Mouse (Mus musculus) neural tube, embryonic 13.5 days (tissue): ENCODE data around the gene Inip. TPM values are rescaled to one million over a fixed set of nuclear protein-coding genes. Genes with fewer than 3 reads are reported as not detected.
A peak's percentile ranks its signal among the peaks of the same experiment; 100 is the strongest.

ENCODE experiments used
- ATAC-seq: fragments of 200-750 bp; cut with Nextera tagmentation; 2 replicates; pipeline ENCODE4 v1.8.0; 2017; ENCODE audit warnings: low read depth, mild to moderate bottlenecking, moderate TSS enrichment, moderate library complexity
- H3K27ac ChIP-seq: fragments of 300-500 bp; sonication (generic); replicated peaks from 2 replicates; pipeline ENCODE4 v1.5.1; 2015; ENCODE audit warnings: moderate library complexity, mild to moderate bottlenecking, inconsistent platforms
- H3K27me3 ChIP-seq: fragments of 300-500 bp; sonication (generic); 2 replicates; pipeline ENCODE4 v1.6.1; 2015; ENCODE audit warnings: mild to moderate bottlenecking, inconsistent platforms
- H3K36me3 ChIP-seq: fragments of 300-500 bp; sonication (generic); 2 replicates; pipeline ENCODE4 v1.6.1; 2015; ENCODE audit warnings: mild to moderate bottlenecking, inconsistent platforms
- H3K4me1 ChIP-seq: fragments of 300-500 bp; sonication (generic); replicated peaks from 2 replicates; pipeline ENCODE4 v1.6.1; 2015; ENCODE audit warnings: inconsistent platforms
- H3K4me2 ChIP-seq: fragments of 300-500 bp; sonication (generic); 2 replicates; pipeline ENCODE4 v1.6.1; 2015; ENCODE audit warnings: inconsistent platforms, mild to moderate bottlenecking, moderate library complexity
- H3K4me3 ChIP-seq: fragments of 300-500 bp; sonication (generic); 2 replicates; pipeline ENCODE4 v1.5.1; 2015; ENCODE audit warnings: mild to moderate bottlenecking, inconsistent platforms
- H3K9ac ChIP-seq: fragments of 300-500 bp; sonication (generic); 2 replicates; pipeline ENCODE4 v1.6.1; 2015; ENCODE audit warnings: moderate library complexity, mild to moderate bottlenecking, inconsistent platforms
- H3K9me3 ChIP-seq: fragments of 300-500 bp; sonication (generic); 2 replicates; pipeline ENCODE4 v1.6.1; 2016; ENCODE audit warnings: inconsistent platforms
- WGBS: fragments of 180-500 bp; shearing (Covaris S2); methylation state at CpG from one replicate; pipeline ENCODE4 v1.1.7; 2015; 5-methylcytosine and 5-hydroxymethylcytosine counted together
- polyA plus RNA-seq: library from polyadenylated mRNA; unstranded; fragments of >200 nt; fragmentation: Nextera tagmentation; extraction: Ambion mirVana; gene quantifications from 2 replicates; pipeline ENCODE4 v1.2.1, GENCODE M21; 2015

The Inip gene
- polyA plus RNA-seq, 1 experiment from 2014 or later = 60.3 TPM

GRCm38 (mm10) chr4:59823470-59823869, 22.1 kb upstream of the Inip start:
- Histone ChIP-seq H3K4me3 (no peak overlapping the region), H3K27ac (no peak overlapping the region), H3K9me3 (no peaks in the 10 kb centered on the region), H3K27me3 (no peaks in the 10 kb centered on the region), H3K4me2 (no peak overlapping the region), H3K36me3 (no peaks in the 10 kb centered on the region), H3K9ac (no peak overlapping the region), H3K4me1 (peaks cover 29% of the 10 kb centered on the region)
- no peak for ATAC-seq
- WGBS = 64% methylated on average over 7 of the region's 7 CpGs

- Histone ChIP-seq H3K9me3 (no peaks in the 10 kb centered on the region), H3K27me3 (no peaks in the 10 kb centered on the region), H3K4me2 (no peak overlapping the region), H3K4me1 (peaks cover 40% of the 10 kb centered on the region), H3K36me3 (no peaks in the 10 kb centered on the region), H3K9ac (no peak overlapping the region), H3K4me3 (no peak overlapping the region), H3K27ac (no peak overlapping the region)
- WGBS = 90% methylated on average over 4 of the region's 4 CpGs
- no peak for ATAC-seq
Observed at GRCm38 (mm10) chr4:59822119-59822518, 20.7 kb upstream of the Inip start.

- 98% methylated on average over 1 of the region's 1 CpGs for WGBS
- no peak for ATAC-seq
- no peak overlapping the region for H3K27ac ChIP-seq
- no peak overlapping the region for H3K4me3 ChIP-seq
- H3K4me2 ChIP-seq = no peak overlapping the region
- no peaks in the 10 kb centered on the region for H3K27me3 ChIP-seq
- peaks cover 40% of the 10 kb centered on the region for H3K4me1 ChIP-seq
- H3K9me3 ChIP-seq = no peaks in the 10 kb centered on the region
- H3K9ac ChIP-seq = no peak overlapping the region
- no peaks in the 10 kb centered on the region for H3K36me3 ChIP-seq
Observed at GRCm38 (mm10) chr4:59821516-59821915, 20.1 kb upstream of the Inip start.

- peak; percentile 92 for ATAC-seq
- no peak overlapping the region for H3K4me3 ChIP-seq
- H3K27me3 ChIP-seq = no peaks in the 10 kb centered on the region
- H3K36me3 ChIP-seq = no peaks in the 10 kb centered on the region
- H3K4me2 ChIP-seq = peak overlapping the region; percentile 11; the same call in 1 of the 2 replicates
- H3K27ac ChIP-seq = peak overlapping the region; percentile 78
- 11% methylated on average over 12 of the region's 12 CpGs for WGBS
- peaks cover 44% of the 10 kb centered on the region for H3K4me1 ChIP-seq
- no peak overlapping the region for H3K9ac ChIP-seq
- H3K9me3 ChIP-seq = no peaks in the 10 kb centered on the region
Observed at GRCm38 (mm10) chr4:59819477-59820022, 18.2 kb upstream of the Inip start.

- H3K27me3 ChIP-seq = no peaks in the 10 kb centered on the region
- ATAC-seq = peak; percentile 73
- WGBS = 38% methylated on average over 7 of the region's 7 CpGs
- H3K27ac ChIP-seq = peak overlapping the region; percentile 78
- no peaks in the 10 kb centered on the region for H3K9me3 ChIP-seq
- H3K4me2 ChIP-seq = peak overlapping the region; percentile 11; the same call in 1 of the 2 replicates
- H3K9ac ChIP-seq = no peak overlapping the region
- no peaks in the 10 kb centered on the region for H3K36me3 ChIP-seq
- peaks cover 44% of the 10 kb centered on the region for H3K4me1 ChIP-seq
- no peak overlapping the region for H3K4me3 ChIP-seq
Observed at GRCm38 (mm10) chr4:59819054-59819472, 17.7 kb upstream of the Inip start.

- 76% methylated on average over 10 of the region's 10 CpGs for WGBS
- H3K27ac ChIP-seq = peak overlapping the region; percentile 78
Observed at GRCm38 (mm10) chr4:59818498-59818897, 17.1 kb upstream of the Inip start.

GRCm38 (mm10) chr4:59817790-59818189, 16.4 kb upstream of the Inip start:
- H3K4me1 ChIP-seq = peaks cover 39% of the 10 kb centered on the region
- no peak overlapping the region for H3K4me2 ChIP-seq
- H3K27me3 ChIP-seq = no peaks in the 10 kb centered on the region
- peak overlapping the region; percentile 78; the same call in 1 of the 2 replicates for H3K27ac ChIP-seq
- 68% methylated on average over 5 of the region's 5 CpGs for WGBS
- no peaks in the 10 kb centered on the region for H3K36me3 ChIP-seq
- H3K4me3 ChIP-seq = no peak overlapping the region
- H3K9ac ChIP-seq = no peak overlapping the region
- ATAC-seq = no peak
- H3K9me3 ChIP-seq = no peaks in the 10 kb centered on the region

More at GRCm38 (mm10) chr4:59818498-59818897, 17.1 kb upstream of the Inip start:
- Histone ChIP-seq H3K9ac (no peak overlapping the region), H3K4me1 (peaks cover 44% of the 10 kb centered on the region), H3K27me3 (no peaks in the 10 kb centered on the region), H3K4me3 (no peak overlapping the region), H3K9me3 (no peaks in the 10 kb centered on the region), H3K4me2 (no peak overlapping the region), H3K36me3 (no peaks in the 10 kb centered on the region)
- ATAC-seq = no peak

GRCm38 (mm10) chr4:59816477-59816876, 15.1 kb upstream of the Inip start:
- H3K4me1 ChIP-seq = peaks cover 39% of the 10 kb centered on the region
- ATAC-seq = no peak
- no peak overlapping the region for H3K27ac ChIP-seq
- no peaks in the 10 kb centered on the region for H3K36me3 ChIP-seq
- 89% methylated on average over 9 of the region's 9 CpGs for WGBS
- no peak overlapping the region for H3K4me3 ChIP-seq
- no peaks in the 10 kb centered on the region for H3K9me3 ChIP-seq
- no peaks in the 10 kb centered on the region for H3K27me3 ChIP-seq
- no peak overlapping the region for H3K4me2 ChIP-seq
- no peak overlapping the region for H3K9ac ChIP-seq

GRCm38 (mm10) chr4:59816016-59816415, 14.6 kb upstream of the Inip start:
- Histone ChIP-seq H3K4me1 (peaks cover 39% of the 10 kb centered on the region), H3K4me2 (no peak overlapping the region), H3K9ac (no peak overlapping the region), H3K4me3 (no peak overlapping the region), H3K27me3 (no peaks in the 10 kb centered on the region), H3K9me3 (no peaks in the 10 kb centered on the region), H3K36me3 (no peaks in the 10 kb centered on the region), H3K27ac (no peak overlapping the region)
- WGBS = 66% methylated on average over 5 of the region's 5 CpGs
- no peak for ATAC-seq

- Histone ChIP-seq H3K9ac (no peak overlapping the region), H3K27me3 (no peaks in the 10 kb centered on the region), H3K4me1 (peaks cover 36% of the 10 kb centered on the region), H3K4me3 (no peak overlapping the region), H3K9me3 (no peaks in the 10 kb centered on the region), H3K27ac (no peak overlapping the region), H3K4me2 (no peak overlapping the region), H3K36me3 (no peaks in the 10 kb centered on the region)
- ATAC-seq = no peak
- 82% methylated on average over 4 of the region's 4 CpGs for WGBS
Observed at GRCm38 (mm10) chr4:59815121-59815810, 13.9 kb upstream of the Inip start.

- Histone ChIP-seq H3K4me3 (no peak overlapping the region), H3K9me3 (no peaks in the 10 kb centered on the region), H3K27me3 (no peaks in the 10 kb centered on the region), H3K27ac (no peak overlapping the region), H3K9ac (no peak overlapping the region), H3K4me2 (no peak overlapping the region), H3K36me3 (no peaks in the 10 kb centered on the region), H3K4me1 (peaks cover 24% of the 10 kb centered on the region)
- 86% methylated on average over 7 of the region's 7 CpGs for WGBS
- ATAC-seq = no peak
Observed at GRCm38 (mm10) chr4:59814094-59814493, 12.7 kb upstream of the Inip start.

GRCm38 (mm10) chr4:59808396-59808795, 7.0 kb upstream of the Inip start:
- H3K27me3 ChIP-seq = no peaks in the 10 kb centered on the region
- no peak for ATAC-seq
- 72% methylated on average over 5 of the region's 5 CpGs for WGBS

More at GRCm38 (mm10) chr4:59808396-59808795, 7.0 kb upstream of the Inip start:
- Histone ChIP-seq H3K9me3 (no peaks in the 10 kb centered on the region), H3K4me2 (peak overlapping the region; percentile 89), H3K4me3 (no peak overlapping the region), H3K9ac (no peak overlapping the region), H3K4me1 (peaks cover 29% of the 10 kb centered on the region), H3K27ac (no peak overlapping the region), H3K36me3 (no peaks in the 10 kb centered on the region)
